Mouse (Mus musculus): Measurements from ENCODE around the gene Rnf7. TPM values are rescaled to one million over a fixed set of nuclear protein-coding genes. Genes with fewer than 3 reads are reported as not detected.

Gene Rnf7
- polyA plus RNA-seq, 1 experiment from 2014 or later, result 141 TPM

GRCm38 (mm10) chr9:96461607-96462006, 16.9 kb downstream of the Rnf7 start:
- ATAC-seq, result no peak
- Histone ChIP-seq H3K4me3 (ENCODE audit: low read depth, low read length) (no peak overlapping the region), H3K27me3 (replicated peaks; ENCODE audit: control insufficient read depth, insufficient read depth, low read length) (no peaks in the 10 kb centered on the region), H3K9me3 (ENCODE audit: control insufficient read depth) (0 out of 2 replicates have a peak, but pooled peaks cover 3% of the 10 kb centered on the region), H3K9ac (ENCODE audit: low read depth, low read length) (no peak overlapping the region), H3K4me1 (replicated peaks; ENCODE audit: control insufficient read depth, insufficient read depth, low read length) (no peaks in the 10 kb centered on the region), H3K27ac (ENCODE audit: low read depth, low read length) (no peak overlapping the region), H3K4me2 (replicated peaks; ENCODE audit: low read depth) (no peak overlapping the region), H3K36me3 (ENCODE audit: control insufficient read depth, insufficient read depth) (peaks cover 5% of the 10 kb centered on the region; the same call in 1 of the 2 replicates)
- 46% methylated on average over 1 of the region's 1 CpGs for WGBS
- peak; percentile 51 for TF ChIP-seq CTCF (IDR thresholded peaks at IDR 0.05; ENCODE audit: low read depth)

- Histone ChIP-seq H3K4me2 (replicated peaks; ENCODE audit: low read depth) (no peak overlapping the region), H3K27me3 (replicated peaks; ENCODE audit: control insufficient read depth, insufficient read depth, low read length) (no peaks in the 10 kb centered on the region), H3K4me3 (ENCODE audit: low read depth, low read length) (no peak overlapping the region), H3K4me1 (replicated peaks; ENCODE audit: control insufficient read depth, insufficient read depth, low read length) (no peaks in the 10 kb centered on the region), H3K36me3 (ENCODE audit: control insufficient read depth, insufficient read depth) (peaks cover under 1% of the 10 kb centered on the region; the same call in 1 of the 2 replicates), H3K27ac (ENCODE audit: low read depth, low read length) (no peak overlapping the region), H3K9ac (ENCODE audit: low read depth, low read length) (no peak overlapping the region), H3K9me3 (ENCODE audit: control insufficient read depth) (0 out of 2 replicates have a peak, but pooled peaks cover 3% of the 10 kb centered on the region)
- 86% methylated on average over 10 of the region's 10 CpGs for WGBS
- no peak for TF ChIP-seq CTCF (IDR thresholded peaks at IDR 0.05; ENCODE audit: low read depth)
- no peak for ATAC-seq
Measured at GRCm38 (mm10) chr9:96460117-96460865, 18.2 kb downstream of the Rnf7 start.

GRCm38 (mm10) chr9:96455618-96456017, 22.9 kb downstream of the Rnf7 start:
- no peak for ATAC-seq
- H3K4me2 ChIP-seq (replicated peaks; ENCODE audit: low read depth), result no peak overlapping the region
- H3K36me3 ChIP-seq (ENCODE audit: control insufficient read depth, insufficient read depth), result no peaks in the 10 kb centered on the region
- no peaks in the 10 kb centered on the region for H3K9me3 ChIP-seq (ENCODE audit: control insufficient read depth)
- H3K4me1 ChIP-seq (replicated peaks; ENCODE audit: control insufficient read depth, insufficient read depth, low read length), result no peaks in the 10 kb centered on the region
- H3K27ac ChIP-seq (ENCODE audit: low read depth, low read length), result no peak overlapping the region
- TF ChIP-seq CTCF (IDR thresholded peaks at IDR 0.05; ENCODE audit: low read depth), result no peak
- no peak overlapping the region for H3K4me3 ChIP-seq (ENCODE audit: low read depth, low read length)
- no peak overlapping the region for H3K9ac ChIP-seq (ENCODE audit: low read depth, low read length)
- WGBS, result 70% methylated on average over 8 of the region's 8 CpGs
- no peaks in the 10 kb centered on the region for H3K27me3 ChIP-seq (replicated peaks; ENCODE audit: control insufficient read depth, insufficient read depth, low read length)

GRCm38 (mm10) chr9:96452956-96453355, 25.5 kb downstream of the Rnf7 start:
- 87% methylated on average over 4 of the region's 4 CpGs for WGBS
- Histone ChIP-seq H3K4me3 (ENCODE audit: low read depth, low read length) (no peak overlapping the region), H3K9me3 (ENCODE audit: control insufficient read depth) (no peaks in the 10 kb centered on the region), H3K36me3 (ENCODE audit: control insufficient read depth, insufficient read depth) (no peaks in the 10 kb centered on the region), H3K4me2 (replicated peaks; ENCODE audit: low read depth) (no peak overlapping the region), H3K4me1 (replicated peaks; ENCODE audit: control insufficient read depth, insufficient read depth, low read length) (no peaks in the 10 kb centered on the region), H3K27me3 (replicated peaks; ENCODE audit: control insufficient read depth, insufficient read depth, low read length) (no peaks in the 10 kb centered on the region), H3K9ac (ENCODE audit: low read depth, low read length) (no peak overlapping the region), H3K27ac (ENCODE audit: low read depth, low read length) (no peak overlapping the region)
- TF ChIP-seq CTCF (IDR thresholded peaks at IDR 0.05; ENCODE audit: low read depth), result no peak
- ATAC-seq, result no peak

- no peak overlapping the region for H3K4me2 ChIP-seq (replicated peaks; ENCODE audit: low read depth)
- peak; percentile 38 for ATAC-seq
- no peak for TF ChIP-seq CTCF (IDR thresholded peaks at IDR 0.05; ENCODE audit: low read depth)
- WGBS, result 54% methylated on average over 12 of the region's 12 CpGs
- H3K27ac ChIP-seq (ENCODE audit: low read depth, low read length), result 0 out of 2 replicates have a peak overlapping the region, but pooled peaks have one; percentile 35
- H3K9me3 ChIP-seq (ENCODE audit: control insufficient read depth), result no peaks in the 10 kb centered on the region
- no peaks in the 10 kb centered on the region for H3K4me1 ChIP-seq (replicated peaks; ENCODE audit: control insufficient read depth, insufficient read depth, low read length)
- no peaks in the 10 kb centered on the region for H3K36me3 ChIP-seq (ENCODE audit: control insufficient read depth, insufficient read depth)
- H3K27me3 ChIP-seq (replicated peaks; ENCODE audit: control insufficient read depth, insufficient read depth, low read length), result no peaks in the 10 kb centered on the region
- H3K4me3 ChIP-seq (ENCODE audit: low read depth, low read length), result no peak overlapping the region
- no peak overlapping the region for H3K9ac ChIP-seq (ENCODE audit: low read depth, low read length)
Measured at GRCm38 (mm10) chr9:96450900-96451720, 27.4 kb downstream of the Rnf7 start.

- no peak overlapping the region for H3K4me3 ChIP-seq (ENCODE audit: low read depth, low read length)
- ATAC-seq, result no peak
- WGBS, result 87% methylated on average over 9 of the region's 9 CpGs
- no peak overlapping the region for H3K27ac ChIP-seq (ENCODE audit: low read depth, low read length)
- H3K4me1 ChIP-seq (replicated peaks; ENCODE audit: control insufficient read depth, insufficient read depth, low read length), result no peaks in the 10 kb centered on the region
- no peaks in the 10 kb centered on the region for H3K9me3 ChIP-seq (ENCODE audit: control insufficient read depth)
- no peaks in the 10 kb centered on the region for H3K27me3 ChIP-seq (replicated peaks; ENCODE audit: control insufficient read depth, insufficient read depth, low read length)
- no peak overlapping the region for H3K9ac ChIP-seq (ENCODE audit: low read depth, low read length)
- H3K4me2 ChIP-seq (replicated peaks; ENCODE audit: low read depth), result no peak overlapping the region
- H3K36me3 ChIP-seq (ENCODE audit: control insufficient read depth, insufficient read depth), result no peaks in the 10 kb centered on the region
- TF ChIP-seq CTCF (IDR thresholded peaks at IDR 0.05; ENCODE audit: low read depth), result no peak
Measured at GRCm38 (mm10) chr9:96449514-96449913, 29.0 kb downstream of the Rnf7 start.

Measured in intestine, postnatal 0 days (tissue).